Mouse (Mus musculus) gastrocnemius, adult 18-20 months (tissue): ENCODE data around the gene Serpinb6b. TPM values are rescaled to one million over a fixed set of nuclear protein-coding genes. Genes with fewer than 3 reads are reported as not detected.
A peak's percentile ranks its signal among the peaks of the same experiment; 100 is the strongest.

Experiments used
- DNase-seq: peaks from one replicate; pipeline ENCODE4 v3.0.0; 2021; ENCODE audit warnings: low spot score
- total RNA-seq, 2 experiments: library from RNA; stranded (reverse); gene quantifications; 2 replicates each; pipeline ENCODE4 v1.2.3; 2021

The Serpinb6b gene
- total RNA-seq, 2 experiments from 2014 or later = 2.2 to 2.9 TPM

DNA sequence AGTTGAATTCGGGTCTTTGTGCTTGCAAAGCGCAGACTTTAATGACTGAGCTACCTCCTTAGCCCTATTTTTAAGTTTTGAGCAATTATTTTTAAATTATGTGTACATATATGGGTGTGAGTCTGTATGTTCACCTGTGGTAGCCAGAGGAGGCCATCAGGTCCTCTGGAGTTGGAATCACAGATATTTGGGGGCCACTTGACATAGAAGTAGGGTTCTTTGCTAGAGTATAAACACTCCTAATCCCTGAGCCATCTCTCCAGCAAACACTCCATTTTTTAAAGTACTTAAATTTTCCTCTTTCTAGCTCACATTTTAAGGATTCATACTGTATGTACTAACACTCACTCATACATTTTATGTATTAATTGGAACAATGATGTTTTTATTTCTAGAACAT lies 9.3 kb downstream of the Serpinb6b start:
- no peak for DNase-seq

GRCm38 (mm10) chr13:32974889-32975460 lies 10.0 kb downstream of the Serpinb6b start:
- DNase-seq = no peak

- DNase-seq = no peak
Measured at GRCm38 (mm10) chr13:32975710-32976109, 10.7 kb downstream of the Serpinb6b start.

DNA sequence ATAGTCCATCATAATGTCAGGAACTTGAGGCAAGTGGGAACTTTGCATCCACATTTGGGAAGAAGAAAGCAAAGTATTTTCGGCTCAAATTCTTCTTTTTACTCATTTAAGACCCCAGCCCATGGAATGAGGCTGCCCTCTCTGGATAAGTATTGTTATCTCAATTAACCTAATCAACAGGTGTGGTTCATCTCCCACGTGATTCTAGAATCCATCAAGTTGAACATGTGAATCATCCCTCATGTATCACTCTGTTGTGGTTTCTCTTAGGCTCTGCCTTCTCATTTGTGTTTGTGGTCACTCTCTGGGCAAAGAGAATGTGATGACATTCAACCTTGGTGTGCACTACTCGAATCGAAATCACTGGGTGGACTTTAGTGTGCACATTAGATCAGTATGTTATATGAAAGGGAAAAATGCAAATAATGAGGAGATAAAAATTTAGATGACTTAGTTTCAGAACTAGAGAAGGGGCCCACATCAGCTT lies 17.6 kb downstream of the Serpinb6b start:
- DNase-seq = no peak

DNA sequence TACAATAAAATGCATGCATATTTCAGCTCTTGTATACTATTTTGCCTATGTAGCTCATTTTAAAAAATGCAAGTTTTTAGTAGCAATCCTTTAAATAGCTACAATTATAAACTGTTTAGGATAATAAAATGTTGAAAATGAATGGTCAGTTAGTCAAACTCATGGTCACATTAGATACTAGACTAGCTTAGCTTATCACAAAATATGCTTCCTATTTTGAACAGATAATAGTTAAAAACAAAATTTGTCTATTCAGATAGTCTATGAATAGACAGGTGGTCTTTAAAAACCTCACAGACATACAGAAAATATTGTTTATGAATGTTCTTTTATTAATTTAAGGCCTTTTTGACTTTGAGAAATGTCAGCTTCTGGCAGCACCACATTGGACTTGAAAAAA lies 21.2 kb downstream of the Serpinb6b start:
- no peak for DNase-seq

- no peak for DNase-seq
Measured at GRCm38 (mm10) chr13:32993152-32993893, 28.3 kb downstream of the Serpinb6b start.

DNA sequence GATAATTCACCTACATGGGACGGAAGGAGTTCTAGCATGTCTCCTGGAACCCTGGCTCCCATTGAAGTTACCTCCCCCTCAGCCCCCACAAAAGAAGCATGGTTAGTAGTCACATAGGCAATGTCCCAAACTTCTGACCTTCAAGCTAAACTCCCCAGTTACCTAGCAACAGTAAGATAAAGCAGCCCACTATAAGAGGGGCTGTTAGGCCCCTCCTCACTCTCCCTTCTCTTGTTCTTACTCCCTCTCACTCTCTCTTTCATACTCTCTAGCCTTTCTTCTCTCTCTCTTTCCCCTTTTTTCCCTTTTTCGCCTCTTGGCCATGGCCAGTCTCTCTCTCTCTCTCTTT lies 28.9 kb downstream of the Serpinb6b start:
- DNase-seq = no peak

- no peak for DNase-seq
Measured at GRCm38 (mm10) chr13:32995051-32995450, 30.0 kb downstream of the Serpinb6b start.

DNA sequence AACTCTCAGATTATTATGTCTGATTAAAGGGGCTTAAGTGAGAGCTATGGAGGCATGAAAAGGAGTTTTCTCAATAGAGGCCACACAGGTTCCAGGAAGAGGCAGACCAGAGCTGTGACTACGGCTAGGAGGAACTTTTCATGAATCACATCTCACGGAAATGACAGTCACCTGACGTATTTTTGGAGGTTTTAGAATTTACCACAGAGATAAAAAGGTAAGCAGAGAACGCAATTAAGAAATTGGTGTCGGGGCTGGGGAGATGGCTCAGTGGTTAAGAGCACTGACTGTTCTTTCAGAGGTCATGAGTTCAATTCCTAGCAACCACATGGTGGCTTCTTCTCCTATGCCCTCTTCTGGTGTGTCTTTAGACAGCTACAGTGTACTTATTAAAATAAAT lies 36.3 kb downstream of the Serpinb6b start:
- no peak for DNase-seq

DNA sequence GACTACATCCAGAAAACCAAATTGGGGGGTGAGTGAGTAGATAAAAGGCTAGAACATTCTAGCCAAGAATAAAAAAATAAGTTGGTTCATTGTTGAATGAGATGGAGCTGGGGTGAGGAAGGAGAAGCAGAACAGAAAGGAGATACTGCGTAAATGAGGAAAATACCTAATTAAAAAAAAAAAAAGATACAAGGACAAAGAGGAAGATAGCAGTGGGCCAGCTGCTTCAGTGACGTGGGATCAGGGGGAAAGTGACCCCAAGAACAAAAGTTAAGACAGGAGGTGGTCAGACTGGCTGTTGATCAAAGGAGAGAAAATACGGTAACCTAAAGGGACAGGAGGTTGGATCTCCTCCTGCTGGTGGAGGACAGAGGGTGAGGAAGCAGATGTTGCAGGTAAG lies 37.9 kb downstream of the Serpinb6b start, which contains the start of gene Serpinb9:
Serpinb9 (plus strand) TSS at position 301 of the 400 bp plus-strand sequence.
- no peak for DNase-seq

DNA sequence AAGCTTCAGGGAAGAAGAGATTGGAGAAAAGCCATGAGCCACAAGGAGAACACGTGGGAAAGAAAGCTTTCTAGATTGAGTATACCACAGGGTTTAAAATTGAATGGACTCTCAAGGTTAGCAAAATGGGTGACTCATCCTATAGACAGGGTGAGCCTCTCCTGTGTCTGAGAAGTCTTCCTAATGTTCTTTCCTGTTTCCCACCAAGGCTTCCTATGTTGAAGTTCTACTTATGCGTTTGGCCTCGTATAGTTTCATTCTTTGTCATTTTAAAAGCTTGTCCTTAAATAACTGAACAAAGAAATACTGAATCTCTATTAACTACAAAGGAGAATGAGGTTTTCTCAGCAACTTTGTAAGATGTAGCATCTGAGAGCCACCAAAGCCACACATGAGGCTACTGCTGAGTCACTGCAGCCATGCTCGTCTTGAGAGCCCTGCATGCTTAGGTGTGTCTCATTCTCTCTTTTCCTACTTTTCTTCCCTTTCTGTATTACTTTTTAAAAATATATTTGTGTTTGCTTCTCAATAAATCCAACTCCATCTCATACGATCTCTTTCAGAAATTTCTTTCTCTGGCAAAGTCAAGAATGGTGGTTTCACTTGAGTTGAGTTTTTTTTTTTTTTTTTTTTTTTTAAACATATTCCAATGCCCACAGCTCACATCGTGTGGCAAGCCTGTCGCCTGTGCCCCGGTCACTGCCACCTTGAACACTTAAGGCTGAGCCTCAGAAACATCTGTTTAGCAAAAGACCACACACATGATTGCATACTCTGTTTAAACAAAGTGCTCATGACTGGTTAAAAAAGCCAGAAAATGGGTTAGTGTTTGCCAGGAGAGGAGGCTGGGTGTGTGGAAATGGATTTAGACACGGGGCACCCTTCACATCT lies 38.8 kb downstream of the Serpinb6b start:
- no peak for DNase-seq

DNA sequence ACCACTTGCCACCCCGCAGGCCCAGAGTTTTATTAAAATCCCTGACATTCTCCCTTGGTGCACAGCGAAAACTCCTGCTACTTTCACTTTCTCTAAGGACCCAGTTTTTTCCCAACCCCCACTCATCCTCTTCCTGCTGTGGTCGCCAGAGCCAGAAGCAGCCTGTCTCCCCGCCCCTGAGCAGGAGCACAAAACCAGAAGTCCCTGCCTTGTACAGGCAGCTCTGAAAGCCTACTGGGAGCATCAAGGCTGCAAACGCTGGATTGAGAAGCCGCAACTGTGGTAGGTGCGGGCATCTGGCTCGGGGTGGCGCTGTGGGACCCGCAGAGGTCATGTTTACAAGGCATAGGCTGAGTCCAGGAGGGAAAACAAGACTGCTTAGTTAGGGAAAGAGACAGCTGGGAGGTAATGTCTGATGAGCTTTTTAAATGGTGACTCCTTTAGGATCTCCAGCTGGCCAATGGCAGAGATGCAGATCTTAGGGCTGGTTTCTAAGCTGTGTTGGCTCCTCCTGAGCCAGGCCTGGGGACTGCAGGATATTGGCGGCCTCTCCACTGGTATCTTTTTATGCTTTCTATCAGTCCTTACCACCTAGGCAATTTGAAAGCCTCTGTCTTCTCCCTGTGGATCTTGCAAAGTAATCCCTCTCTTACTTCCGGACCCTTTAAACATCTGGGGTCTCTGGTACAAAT lies 39.6 kb downstream of the Serpinb6b start:
- peak; percentile 89 for DNase-seq

GRCm38 (mm10) chr13:33005501-33006075 lies 40.6 kb downstream of the Serpinb6b start:
- no peak for DNase-seq

GRCm38 (mm10) chr13:33006555-33006954 lies 41.5 kb downstream of the Serpinb6b start:
- DNase-seq = no peak

DNA sequence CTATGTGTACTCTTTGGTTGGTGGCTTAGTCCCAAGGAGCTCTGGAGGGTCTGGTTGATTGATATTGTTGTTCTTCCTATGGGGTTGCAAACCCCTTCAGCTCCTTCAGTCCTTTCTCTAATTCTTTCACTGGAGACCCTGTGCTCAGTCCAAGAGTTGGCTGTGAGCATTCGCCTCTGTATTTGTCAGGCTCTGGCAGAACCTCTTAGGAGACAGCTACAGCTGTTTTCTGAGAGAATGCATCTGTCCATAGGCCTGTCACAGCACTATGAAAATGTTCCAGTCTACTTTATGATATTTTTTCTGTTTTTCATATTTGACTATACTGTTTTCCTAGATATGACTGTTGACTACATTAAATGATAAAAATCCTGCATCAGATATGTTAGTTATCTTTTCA lies 47.4 kb downstream of the Serpinb6b start:
- no peak for DNase-seq

GRCm38 (mm10) chr13:33013271-33013670 lies 48.3 kb downstream of the Serpinb6b start:
- no peak for DNase-seq

GRCm38 (mm10) chr13:33022371-33022770 lies 57.4 kb downstream of the Serpinb6b start:
- DNase-seq = no peak

DNA sequence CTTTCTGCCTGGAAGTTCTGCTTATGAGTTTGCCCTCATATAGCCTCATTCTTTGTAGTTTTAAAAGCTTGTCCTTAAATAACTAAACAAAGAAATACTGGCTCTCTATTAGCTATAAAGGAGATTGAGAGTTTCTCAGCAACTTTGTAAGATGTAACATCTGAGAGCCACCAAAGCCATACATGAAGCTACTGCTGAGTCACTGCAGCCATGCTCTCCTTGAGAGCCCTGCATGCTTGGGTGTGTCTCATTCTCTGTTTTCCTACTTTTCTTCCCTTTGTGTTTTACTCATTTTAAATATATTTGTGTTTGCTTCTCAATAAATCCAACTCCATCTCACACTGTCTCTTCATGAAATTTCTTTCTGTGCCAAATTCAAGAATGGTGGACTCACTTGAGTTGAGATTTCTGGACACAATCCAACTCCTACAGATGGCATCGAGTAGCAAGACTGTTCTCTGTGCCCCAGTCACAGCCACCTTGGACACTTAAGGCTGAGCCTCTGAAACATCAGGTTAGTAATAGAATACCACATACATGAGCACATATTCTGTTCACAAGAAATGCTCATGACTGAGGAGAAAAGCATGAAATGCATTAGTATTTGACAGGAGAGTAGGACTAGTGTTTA lies 61.5 kb downstream of the Serpinb6b start:
- no peak for DNase-seq

DNA sequence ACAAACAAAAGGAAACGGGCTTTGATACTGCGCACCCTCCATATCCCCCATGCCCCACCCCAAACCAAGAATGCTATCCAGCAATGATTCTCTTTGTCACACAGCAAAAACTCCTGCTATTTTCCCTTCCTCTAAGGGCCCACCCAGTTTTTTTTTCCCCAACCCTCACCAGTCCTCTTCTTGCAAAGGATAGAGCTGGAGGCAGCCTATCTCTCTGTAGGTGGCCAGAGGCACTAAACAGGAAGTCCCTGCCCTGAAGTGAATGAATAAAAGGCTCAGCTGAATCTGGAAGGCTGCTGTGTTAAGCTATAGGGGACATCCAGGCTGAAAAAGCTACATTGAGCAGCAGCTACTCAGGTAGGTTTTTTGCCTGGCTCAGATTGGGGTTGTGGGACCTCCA lies 62.2 kb downstream of the Serpinb6b start, which contains the start of gene Serpinb9b:
Serpinb9b (plus strand) TSS at position 173 of the 400 bp plus-strand sequence.
- DNase-seq = no peak

- no peak for DNase-seq
Measured at GRCm38 (mm10) chr13:33028146-33028545, 63.1 kb downstream of the Serpinb6b start.

DNA sequence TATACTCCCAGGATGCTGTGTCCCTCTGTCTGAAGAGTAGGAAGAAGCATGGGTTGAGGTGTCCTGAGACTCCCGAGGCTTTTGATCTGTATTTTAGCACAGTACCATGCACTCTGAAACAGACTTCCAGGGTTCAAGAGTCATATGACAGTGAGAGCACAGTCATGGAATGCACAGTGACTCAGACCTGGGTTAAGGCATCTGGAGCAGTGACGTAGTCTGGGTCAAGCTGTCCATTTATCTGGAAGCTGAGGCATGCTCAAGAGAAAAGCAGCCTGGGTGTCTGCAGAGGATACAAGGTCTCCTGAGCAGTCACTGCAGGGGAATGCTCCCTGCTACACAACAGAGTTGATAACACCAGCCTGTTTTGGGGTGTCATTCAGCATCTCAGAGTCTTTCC lies 63.5 kb downstream of the Serpinb6b start:
- DNase-seq = no peak
